Mouse (Mus musculus): ENCODE measurements around the gene Edrf1. TPM values are rescaled to one million over a fixed set of nuclear protein-coding genes. Genes with fewer than 3 reads are reported as not detected.

The Edrf1 gene
- polyA plus RNA-seq (2012; rRNA removed): 9.2 and 9.5 TPM in 2 replicates

GRCm38 (mm10) chr7:133637361-133638305 is at the start of gene Edrf1:
Gene Edrf1 (plus strand): TSS chr7:133637543.

DNA sequence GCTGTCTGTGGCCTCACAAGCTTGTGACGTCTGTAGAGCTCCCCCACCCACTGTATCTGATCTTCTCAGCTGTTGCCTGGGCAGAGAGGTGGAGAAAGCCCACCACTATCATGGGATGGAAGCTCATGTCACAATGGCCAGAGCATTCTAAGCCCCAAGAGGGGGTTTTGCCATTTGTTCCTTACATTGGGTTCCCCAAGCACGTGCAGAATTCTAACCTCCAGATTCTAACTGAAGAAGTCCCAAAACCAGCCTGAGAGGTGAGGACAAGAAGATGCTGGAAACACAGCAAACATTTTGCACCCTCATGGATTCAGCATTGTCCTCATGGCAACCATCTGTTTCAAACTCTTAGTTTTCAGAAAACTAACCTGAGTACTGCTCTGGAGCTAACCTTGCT is 35.3 kb upstream of the Edrf1 start, which contains the start of gene Tex36:
Gene Tex36 (minus strand): TSS at position 101 of the 400 bp plus-strand sequence.

GRCm38 (mm10) chr7:133679961-133680360 is 42.6 kb downstream of the Edrf1 start, which contains the start of gene Mmp21:
Gene Mmp21 (minus strand): TSS chr7:133680061.

Other genes with a start within 250 kb of the Edrf1 start
- not detected in 2 replicates for gene Tex36, start 35.4 kb upstream of the Edrf1 start, polyA plus RNA-seq (2012; rRNA removed)
- not detected in 2 replicates for gene Mmp21, start 42.5 kb downstream of the Edrf1 start, polyA plus RNA-seq (2012; rRNA removed)
- 19.6 TPM in 2 replicates for gene Bccip, start 71.8 kb downstream of the Edrf1 start, polyA plus RNA-seq (2012; rRNA removed)
- 16.8 and 16.9 TPM in 2 replicates for gene Uros, start 72.5 kb downstream of the Edrf1 start, polyA plus RNA-seq (2012; rRNA removed)
- 1.3 and 2.1 TPM in 2 replicates for gene Fank1, start 139.3 kb downstream of the Edrf1 start, polyA plus RNA-seq (2012; rRNA removed)
- gene Dhx32, start 145.2 kb downstream of the Edrf1 start, polyA plus RNA-seq (2012; rRNA removed): 43.2 and 44.5 TPM in 2 replicates